Mouse (Mus musculus) v-Abl transformed pro-B cells (cell line): ENCODE data around the gene Setx.

Experiments used
- in situ Hi-C, 2 experiments: fragments of 400-800 bp; cut with MboI; formaldehyde crosslinking; loops; one replicate each; pipeline ENCODE4 v1.15.1; 2025; ENCODE audit not compliant: unreplicated experiment in 2 of 2

Setx gene

GRCm38 (mm10) chr2:29201223-29201955 lies 77.4 kb downstream of the Setx start:
- in situ Hi-C loops, result loop anchor here in 1 of 2 experiments (25.0 kb wide), 1 partner anchor 964 kb away; no protein-coding TSS in a partner anchor

DNA sequence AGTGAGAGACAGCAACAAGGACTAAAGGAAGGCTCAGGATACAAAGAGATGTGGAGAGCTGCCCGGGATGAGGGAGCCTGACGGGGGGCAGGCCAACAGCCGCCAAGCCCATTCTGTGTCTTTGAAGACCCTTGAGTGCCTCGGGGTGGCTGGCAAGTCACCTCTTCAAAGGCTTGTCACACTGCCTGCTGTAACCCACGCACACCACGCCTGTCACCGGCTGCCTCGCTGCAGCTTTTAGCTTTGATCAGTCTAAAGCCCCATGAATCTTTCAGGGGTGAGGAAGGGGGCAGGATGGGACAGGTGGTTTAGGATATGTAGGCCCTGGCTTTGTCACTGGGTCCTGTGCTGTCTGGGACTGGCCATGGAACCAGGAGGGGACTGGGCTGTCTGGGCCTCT lies 82.2 kb downstream of the Setx start:
- in situ Hi-C loops, result loop anchor here in 1 of 2 experiments (5.0 to 25.0 kb wide), 2 partner anchors 36 to 969 kb away; no protein-coding TSS in a partner anchor

DNA sequence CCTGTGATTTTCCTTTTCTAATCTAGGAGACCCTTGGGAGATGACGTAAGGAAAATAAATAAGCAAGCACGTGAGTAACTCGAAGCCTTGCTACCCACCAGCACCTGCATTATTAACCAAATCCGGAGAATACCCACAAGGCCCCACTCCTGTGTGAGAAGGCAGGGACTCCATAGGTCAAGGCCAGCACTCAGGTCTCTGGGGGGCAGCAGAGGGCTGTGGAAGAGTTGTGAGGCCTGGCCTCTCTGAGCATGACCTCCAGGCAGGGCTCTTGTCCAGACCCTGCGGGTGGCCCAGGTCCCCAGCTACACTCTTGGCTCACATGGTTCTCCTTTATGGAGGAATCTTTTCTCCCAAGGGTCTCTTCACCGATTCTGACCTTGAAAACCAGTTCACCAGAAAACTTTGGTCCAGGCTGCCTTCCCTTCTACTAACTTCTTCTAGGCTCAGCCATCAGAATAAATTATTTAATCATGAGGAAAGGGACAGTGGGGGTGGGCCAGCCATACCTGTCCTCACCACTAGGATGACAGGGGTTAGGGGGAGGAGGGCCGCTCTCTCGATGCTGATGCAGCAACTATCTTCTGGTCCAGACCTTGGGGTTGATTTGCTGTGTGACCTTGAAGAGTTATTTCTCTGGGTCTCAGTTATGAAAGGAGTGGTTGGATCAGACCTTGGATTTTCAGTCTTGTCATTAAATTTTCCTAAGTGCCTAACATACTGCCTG lies 92.5 kb downstream of the Setx start:
- in situ Hi-C loops, result loop anchor here in 1 of 2 experiments (25.0 kb wide), 1 partner anchor 979 kb away; no protein-coding TSS in a partner anchor

DNA sequence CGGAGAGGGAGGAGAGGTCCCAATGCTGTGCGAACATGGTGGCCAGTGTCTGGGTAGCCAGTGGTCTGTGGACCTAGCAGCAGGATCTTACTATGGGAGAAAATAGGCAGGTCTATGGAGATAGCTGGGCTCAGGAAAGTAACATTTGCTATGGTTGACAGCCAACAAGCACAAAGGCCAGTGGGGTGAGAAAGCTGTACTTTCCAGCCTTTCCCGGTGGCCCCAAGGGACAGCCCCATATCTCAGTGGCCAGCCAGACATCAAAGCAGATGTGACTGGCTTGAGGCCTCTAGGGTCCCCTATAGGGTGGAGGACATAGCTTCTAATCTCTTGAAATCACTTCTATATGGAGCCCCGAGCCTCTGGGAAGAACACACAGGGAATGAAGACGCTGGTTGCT lies 93.1 kb downstream of the Setx start:
- in situ Hi-C loops, result loop anchor here in 1 of 2 experiments (25.0 kb wide), 1 partner anchor 980 kb away; no protein-coding TSS in a partner anchor

- in situ Hi-C loops, result loop anchor here in 1 of 2 experiments (25.0 kb wide), 1 partner anchor 981 kb away; no protein-coding TSS in a partner anchor
These were observed 93.9 kb downstream of the Setx start for GRCm38 (mm10) chr2:29217897-29218296.

DNA sequence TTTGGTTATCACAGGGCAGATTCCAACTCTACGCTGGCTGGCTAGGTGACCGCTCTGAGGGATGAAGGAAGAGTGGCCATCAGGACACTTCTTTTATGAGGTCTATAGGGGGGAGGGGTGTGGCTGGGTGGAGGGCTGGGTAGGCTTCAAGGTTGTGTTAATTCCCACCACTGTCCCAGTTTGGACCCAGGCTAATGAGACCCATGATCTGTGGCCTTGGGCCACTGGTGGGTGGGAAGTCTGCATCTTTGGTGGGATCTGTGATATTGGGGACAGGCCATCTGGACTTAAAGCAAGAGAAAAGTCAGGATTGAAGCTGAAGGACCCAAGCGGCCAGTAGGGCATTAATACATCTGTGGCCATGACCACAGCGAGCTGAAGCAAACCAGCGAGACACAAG lies 94.8 kb downstream of the Setx start:
- in situ Hi-C loops, result loop anchor here in 1 of 2 experiments (25.0 kb wide), 1 partner anchor 982 kb away; no protein-coding TSS in a partner anchor

GRCm38 (mm10) chr2:29222302-29222701 lies 98.3 kb downstream of the Setx start:
- in situ Hi-C loops, result loop anchor here in 1 of 2 experiments (25.0 kb wide), 1 partner anchor 985 kb away; no protein-coding TSS in a partner anchor

DNA sequence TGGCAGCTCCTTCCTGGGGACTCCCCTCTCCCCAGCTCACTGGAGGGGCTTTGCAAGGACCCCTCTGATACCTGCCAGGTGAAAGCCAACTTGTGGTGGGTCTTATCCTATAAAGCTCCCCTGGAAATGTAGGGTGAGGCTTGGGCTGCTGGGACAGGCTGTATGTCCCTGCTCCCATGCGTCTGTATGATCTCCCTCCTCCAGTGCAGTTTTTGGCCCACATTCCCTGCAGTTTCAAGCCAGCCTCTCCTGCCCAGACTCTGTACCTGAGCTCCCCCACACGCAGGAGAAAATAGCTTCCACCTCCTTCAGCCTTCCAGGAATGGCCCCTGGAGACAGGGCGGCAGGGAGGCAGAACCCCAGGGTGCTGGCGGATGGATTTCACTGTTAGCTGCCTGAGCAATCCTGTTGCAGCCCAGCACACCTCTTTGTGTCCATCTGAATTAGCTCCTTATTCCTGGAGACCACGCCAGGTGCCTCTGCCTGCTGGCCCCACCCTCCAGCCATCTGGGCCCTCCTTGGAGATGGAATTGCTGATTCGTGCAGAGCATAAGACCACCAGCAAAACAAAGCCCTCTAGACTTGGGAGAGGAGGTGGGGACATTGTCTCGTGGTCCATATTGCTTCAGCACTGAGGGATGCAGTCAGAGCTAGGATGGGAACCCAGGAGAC lies 99.7 kb downstream of the Setx start:
- in situ Hi-C loops, result loop anchor here in 1 of 2 experiments (25.0 kb wide), 1 partner anchor 986 kb away; no protein-coding TSS in a partner anchor

DNA sequence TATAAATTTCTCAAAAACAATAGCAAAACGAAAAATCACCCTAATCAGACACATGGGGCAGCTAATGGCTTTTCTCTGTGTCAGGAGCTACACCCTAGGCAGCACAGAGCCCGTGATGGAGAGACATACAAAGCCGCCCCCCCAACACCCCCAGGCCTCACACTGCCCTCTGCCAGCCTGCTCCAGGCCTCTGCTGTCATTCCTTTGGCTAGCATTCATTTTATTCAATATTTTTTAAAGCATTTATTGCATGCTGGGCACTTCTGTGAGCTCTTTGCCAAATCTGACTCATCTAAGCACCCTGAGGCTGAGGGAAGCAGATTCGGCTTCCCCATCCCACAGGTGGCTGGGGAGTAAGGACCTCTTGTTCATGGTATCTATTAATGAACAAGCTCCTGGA lies 102.7 kb downstream of the Setx start:
- in situ Hi-C loops, result no loop called here

DNA sequence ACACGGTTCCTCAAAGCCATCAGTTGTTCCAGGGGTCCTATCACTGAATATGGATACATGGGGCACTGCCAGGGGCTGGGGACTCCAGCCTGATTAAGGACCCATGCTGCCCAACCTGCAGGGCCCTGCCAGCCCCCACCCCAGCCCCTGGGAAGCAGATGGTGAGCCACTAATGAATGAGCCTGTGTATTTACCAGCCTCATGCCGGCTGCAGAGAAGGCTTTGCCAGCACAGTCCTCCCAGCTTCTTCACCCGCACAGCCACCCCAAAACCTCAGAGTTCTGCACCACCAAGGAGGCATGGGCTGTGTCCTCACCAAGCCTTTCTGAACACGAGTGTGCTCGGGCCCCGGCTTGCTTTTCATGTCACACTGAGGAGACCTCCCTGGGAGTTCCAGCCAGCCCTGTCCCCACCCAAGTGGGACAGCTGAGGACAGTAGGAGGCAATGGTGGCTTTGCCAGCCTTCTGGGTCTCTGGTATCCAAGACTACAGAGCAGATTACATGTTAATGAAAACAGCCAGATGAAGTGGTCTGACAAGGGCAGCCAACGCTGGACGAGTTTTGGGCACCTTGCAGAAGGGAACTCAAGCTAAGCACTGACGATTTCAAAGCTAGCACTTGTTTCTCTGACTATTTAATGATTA lies 106.3 kb downstream of the Setx start:
- in situ Hi-C loops, result no loop called here
